Mouse (Mus musculus): ENCODE results near the gene Smg5. TPM values are rescaled to one million over a fixed set of nuclear protein-coding genes. Genes with fewer than 3 reads are reported as not detected.

Gene Smg5
- total RNA-seq, 2 experiments from 2014 or later = 72.7 to 82.2 TPM

DNA sequence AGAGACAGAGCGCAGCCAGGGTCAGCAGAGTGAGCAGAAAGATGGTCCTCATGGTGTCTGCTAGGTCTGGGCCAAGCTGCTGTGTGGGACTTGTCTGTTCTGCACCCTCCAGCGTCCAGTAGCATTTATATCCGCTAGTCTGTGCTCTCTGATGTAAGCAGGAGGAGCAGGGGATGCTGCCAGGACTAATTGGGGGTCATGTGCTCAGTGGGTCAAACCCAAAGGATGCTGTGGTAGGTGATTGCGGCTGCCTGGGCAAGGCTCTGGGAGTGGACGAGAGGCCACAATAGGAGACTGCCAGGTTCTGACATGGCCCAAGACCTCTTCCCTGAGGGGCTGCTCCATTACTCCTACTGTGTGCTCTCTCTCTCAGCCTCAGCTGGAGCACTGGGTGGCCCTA is 48.3 kb downstream of the Smg5 start, which contains the start of gene Bglap:
Bglap (minus strand) TSS at position 101 of the 400 bp plus-strand sequence.
- Histone ChIP-seq H3K4me3 (no peak within 1 kb of the TSS), H3K27ac (no peak within 1 kb of the TSS)
- TF ChIP-seq CTCF (conservative IDR thresholded peaks at IDR 0.05) = no peak
- no peak for DNase-seq (ENCODE audit: low spot score in 2 of 2)

DNA sequence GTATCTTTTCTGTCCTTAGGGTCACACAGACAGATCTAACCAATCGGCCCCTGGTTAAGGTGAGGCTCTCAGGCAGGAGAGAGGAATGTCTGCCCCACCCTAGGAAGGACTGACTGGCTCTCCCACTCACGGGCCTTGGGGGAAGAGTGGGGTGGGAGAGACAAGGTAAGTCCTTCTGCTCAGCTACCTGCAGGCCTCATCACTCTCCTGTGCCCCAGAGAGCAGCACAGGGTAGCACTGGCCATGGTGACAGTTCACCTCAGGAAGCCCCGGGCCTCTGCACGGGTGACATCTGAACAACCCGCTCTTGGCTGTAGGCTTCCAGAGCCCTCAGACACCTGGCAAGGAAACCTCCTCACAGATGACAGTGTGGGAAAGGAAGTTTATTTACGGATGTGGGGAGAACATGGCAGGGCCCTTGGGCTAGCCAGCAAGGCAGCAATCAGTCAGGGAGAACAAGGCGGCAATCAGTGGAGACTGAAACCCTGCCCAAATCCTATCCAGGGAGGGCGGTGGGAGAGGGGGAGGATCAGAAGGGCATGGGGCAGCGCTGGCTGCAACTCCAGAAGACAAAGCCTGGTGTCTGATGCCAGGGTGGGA is 57.8 kb downstream of the Smg5 start:
- no peak for TF ChIP-seq CTCF (conservative IDR thresholded peaks at IDR 0.05)
- H3K4me3 ChIP-seq = no peak overlapping the region
- H3K27ac ChIP-seq = no peak overlapping the region
- DNase-seq (ENCODE audit: low spot score in 2 of 2) = no peak

DNA sequence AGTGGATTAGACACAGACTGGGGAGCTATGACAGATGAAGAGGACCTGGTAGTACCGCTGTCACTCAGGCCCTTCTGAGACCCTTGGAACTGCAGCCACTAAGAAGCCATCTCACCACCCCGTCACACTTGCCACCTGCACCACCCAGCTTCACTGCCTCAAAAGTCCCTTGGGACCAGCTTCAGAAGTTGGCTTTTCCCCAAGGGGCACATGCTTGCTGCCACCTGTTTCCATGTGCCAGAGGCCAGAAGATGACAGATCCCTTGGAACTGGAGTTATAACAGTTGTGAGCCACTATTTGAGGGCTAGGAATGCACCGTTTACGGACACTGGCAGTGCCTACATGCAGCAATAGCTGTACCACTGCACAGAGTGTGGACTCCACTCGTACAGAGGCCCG is 59.2 kb downstream of the Smg5 start:
- Histone ChIP-seq H3K4me3 (no peak overlapping the region), H3K27ac (no peak overlapping the region)
- DNase-seq (ENCODE audit: low spot score in 2 of 2) = no peak
- no peak for TF ChIP-seq CTCF (conservative IDR thresholded peaks at IDR 0.05)

DNA sequence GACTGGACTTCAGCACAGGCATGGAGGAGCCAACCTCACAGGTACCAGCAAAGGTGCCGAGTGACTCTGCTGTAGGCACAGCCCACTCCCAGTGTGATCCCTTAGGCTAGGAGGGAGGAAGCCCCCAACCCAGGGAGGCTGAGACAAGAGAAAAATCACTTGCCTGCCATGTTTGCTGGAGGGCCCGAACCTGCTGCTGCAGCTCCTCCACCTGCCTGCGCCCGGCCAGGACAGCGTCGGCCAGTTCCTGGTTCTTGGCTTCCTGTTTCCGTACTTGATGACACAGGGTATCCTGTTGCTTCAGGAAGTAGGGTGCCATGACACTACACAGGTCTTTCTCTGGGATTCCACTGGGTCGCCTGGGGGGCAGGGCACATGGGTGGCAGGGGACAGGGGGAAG is 59.7 kb downstream of the Smg5 start:
- TF ChIP-seq CTCF (conservative IDR thresholded peaks at IDR 0.05) = no peak
- DNase-seq (ENCODE audit: low spot score in 2 of 2) = no peak
- H3K27ac ChIP-seq = no peak overlapping the region
- no peak overlapping the region for H3K4me3 ChIP-seq

DNA sequence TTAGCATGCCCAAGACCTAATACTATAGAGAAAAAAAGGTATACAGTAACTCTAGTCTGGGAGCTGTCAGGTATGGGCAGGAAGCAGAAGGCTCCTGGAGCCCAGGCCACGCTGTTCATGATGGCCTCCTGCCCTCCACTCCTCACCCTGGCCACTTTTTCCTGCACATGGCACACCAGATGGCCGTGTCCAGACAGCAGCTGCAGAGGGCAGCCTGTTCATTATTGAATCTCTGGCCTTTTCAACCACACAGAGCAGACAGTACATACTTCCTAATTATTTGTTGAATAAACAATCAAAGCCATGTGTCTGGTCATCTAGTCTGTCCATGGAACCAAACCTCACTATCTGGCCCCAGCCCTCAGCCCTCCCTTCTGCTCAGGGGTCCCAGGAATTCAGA is 62.6 kb downstream of the Smg5 start:
- DNase-seq (ENCODE audit: low spot score in 2 of 2) = no peak
- Histone ChIP-seq H3K4me3 (no peak overlapping the region), H3K27ac (no peak overlapping the region)
- TF ChIP-seq CTCF (conservative IDR thresholded peaks at IDR 0.05) = no peak

DNA sequence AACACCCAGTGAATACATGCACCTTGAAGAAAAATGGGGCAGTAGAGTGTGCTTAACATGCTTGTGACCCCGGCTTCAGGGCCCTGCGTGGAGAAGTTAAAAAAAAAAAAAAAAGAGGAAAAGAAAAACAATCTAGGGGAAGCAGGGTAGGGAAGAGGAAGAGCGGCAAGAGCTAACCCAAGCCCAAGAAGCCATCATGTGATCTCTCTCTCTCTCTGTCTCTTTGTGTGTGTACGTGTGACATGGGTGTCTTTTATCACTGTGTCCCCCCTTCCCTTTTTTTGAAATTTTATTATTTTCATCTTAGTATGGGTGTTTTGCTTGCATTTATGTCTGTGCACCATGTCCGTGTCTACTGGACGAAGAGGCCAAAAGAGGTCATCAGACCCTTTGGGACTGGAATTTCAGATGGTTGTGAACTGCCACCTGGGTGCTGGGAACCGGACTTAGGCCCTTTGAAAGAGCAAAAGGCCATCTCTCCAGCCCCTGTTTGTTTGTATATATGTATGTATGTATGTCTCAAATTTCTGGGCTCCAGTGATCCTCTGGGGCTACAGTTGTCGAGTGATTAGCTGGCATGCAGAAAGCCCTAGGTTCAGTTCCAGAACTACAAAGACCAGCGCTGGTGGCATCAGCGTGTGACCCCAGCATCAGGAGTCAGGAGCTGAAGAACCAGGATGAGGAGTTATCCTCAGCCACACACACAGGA is 67.6 kb downstream of the Smg5 start:
- no peak for DNase-seq (ENCODE audit: low spot score in 2 of 2)
- TF ChIP-seq CTCF (conservative IDR thresholded peaks at IDR 0.05) = no peak

DNA sequence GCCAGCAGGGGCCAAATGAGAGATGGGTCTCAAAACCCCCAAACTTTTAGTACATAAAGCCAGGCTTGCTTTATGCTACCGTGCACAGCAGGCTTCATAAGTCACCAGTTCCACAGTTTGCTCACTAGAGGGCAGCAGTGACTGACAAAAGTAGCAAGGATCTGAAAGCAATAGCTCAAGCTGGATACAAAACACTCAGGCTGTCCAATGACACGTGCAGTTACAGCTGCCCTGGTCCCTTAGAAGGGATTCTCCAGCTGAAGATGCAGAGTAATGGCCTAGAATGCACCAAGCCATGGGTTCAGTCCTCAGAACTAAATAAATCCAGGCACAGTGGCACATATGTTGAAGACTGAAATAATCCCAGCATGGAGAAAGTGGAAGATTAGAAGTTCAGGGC is 71.0 kb downstream of the Smg5 start:
- H3K4me3 ChIP-seq = no peak overlapping the region
- DNase-seq (ENCODE audit: low spot score in 2 of 2) = peak; percentile 61 to 71
- TF ChIP-seq CTCF (conservative IDR thresholded peaks at IDR 0.05) = peak; percentile 98

More for the DNA sequence above, 67.6 kb downstream of the Smg5 start:
- H3K4me3 ChIP-seq = no peak overlapping the region
- no peak overlapping the region for H3K27ac ChIP-seq

DNA sequence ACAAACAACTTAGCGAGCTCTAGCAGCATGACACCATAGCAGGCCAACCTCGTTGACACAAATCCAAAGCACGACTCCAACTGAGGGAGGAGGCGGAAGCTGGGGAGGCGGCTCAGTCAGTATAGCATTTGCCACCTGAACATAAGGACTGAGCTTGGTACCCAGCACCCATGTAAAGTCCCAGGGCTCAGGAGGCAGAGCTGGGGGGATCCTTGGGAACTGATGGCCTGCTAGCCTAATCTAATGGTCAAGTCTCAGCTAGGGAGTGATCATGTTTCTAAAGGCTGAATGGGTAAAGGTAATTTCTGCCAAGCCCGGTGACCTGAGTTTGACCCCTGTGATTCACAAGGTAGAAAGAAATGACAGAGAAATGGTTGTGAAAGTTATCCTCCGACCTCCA is 71.5 kb downstream of the Smg5 start:
- no peak for DNase-seq (ENCODE audit: low spot score in 2 of 2)
- no peak for TF ChIP-seq CTCF (conservative IDR thresholded peaks at IDR 0.05)
- no peak overlapping the region for H3K27ac ChIP-seq

More for the DNA sequence above, 71.0 kb downstream of the Smg5 start:
- H3K27ac ChIP-seq = no peak overlapping the region

DNA sequence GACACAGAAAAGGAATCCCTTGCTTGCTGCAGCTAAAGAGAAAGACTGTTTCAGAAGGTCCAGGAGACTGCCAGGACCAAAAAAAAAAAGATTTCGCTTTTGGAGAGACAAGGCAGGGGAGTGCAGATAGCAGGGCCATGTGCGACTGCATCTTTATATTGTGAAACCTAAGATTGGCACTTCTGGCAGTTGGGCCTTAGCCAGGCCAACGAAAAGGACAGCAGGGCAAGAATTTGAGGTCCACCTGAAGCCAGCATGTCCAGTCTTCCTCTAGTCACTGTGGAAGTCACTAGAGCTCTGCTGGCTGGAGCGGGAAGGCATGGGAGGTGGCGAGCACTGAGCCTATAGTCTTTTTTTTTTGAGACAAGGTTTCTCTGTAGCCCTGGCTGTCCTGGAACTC is 72.9 kb downstream of the Smg5 start:
- H3K27ac ChIP-seq = no peak overlapping the region
- H3K4me3 ChIP-seq = no peak overlapping the region
- no peak for TF ChIP-seq CTCF (conservative IDR thresholded peaks at IDR 0.05)
- no peak for DNase-seq (ENCODE audit: low spot score in 2 of 2)

More for the DNA sequence above, 71.5 kb downstream of the Smg5 start:
- no peak overlapping the region for H3K4me3 ChIP-seq

DNA sequence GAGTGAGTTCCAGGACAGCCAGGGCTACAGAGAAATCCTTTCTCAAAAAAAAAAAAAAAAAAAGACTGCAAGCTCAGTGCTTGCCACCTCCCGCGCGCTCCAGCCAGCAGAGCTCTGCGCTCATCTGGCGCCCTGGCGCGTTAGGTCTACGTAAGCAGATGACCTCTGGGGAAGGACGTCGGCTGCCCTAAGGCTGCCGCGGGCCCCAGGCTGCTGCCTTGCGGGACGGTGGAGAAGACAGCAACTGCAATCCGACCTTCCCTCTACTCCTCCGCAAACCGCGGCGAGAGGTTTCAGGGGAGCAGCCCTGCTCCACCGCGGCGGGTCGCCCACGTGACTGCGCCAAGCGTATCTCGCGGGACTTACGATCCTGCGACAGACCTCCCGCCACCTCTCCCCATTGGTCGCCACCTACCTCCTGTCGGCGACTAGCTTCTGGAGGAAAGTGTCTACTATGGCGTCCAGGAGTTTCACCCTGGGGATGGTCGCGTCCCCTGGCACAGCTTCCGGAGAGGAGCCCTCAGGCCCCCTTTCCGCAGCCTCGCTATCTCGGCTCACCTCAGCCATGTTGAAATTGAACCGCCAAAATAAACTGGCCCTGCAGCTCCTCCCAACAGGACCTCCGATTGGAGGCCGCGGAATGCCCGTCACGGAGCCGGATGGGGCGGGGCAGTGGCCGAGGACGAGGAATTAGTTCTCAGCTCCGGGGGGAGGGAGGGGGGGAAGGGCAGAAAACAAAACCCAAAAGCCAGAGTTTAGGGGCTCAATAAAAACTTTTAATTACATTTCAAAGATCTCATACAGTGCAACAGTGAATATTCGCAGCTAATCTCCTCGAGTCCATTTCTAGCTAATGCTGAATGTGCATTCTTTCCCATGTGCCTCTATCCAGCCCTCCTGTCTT is 73.9 kb downstream of the Smg5 start, which contains the start of gene Pmf1:
Pmf1 (minus strand) TSS at position 591 of the 904 bp plus-strand sequence.
- peak; percentile 88 to 93 for DNase-seq (ENCODE audit: low spot score in 2 of 2)
- TF ChIP-seq CTCF (conservative IDR thresholded peaks at IDR 0.05) = 0 out of 2 replicates have a peak, but pooled peaks have one; percentile 8
- Histone ChIP-seq H3K4me3 (peak within 1 kb of the TSS; percentile 70), H3K27ac (peak within 1 kb of the TSS; percentile 93)

DNA sequence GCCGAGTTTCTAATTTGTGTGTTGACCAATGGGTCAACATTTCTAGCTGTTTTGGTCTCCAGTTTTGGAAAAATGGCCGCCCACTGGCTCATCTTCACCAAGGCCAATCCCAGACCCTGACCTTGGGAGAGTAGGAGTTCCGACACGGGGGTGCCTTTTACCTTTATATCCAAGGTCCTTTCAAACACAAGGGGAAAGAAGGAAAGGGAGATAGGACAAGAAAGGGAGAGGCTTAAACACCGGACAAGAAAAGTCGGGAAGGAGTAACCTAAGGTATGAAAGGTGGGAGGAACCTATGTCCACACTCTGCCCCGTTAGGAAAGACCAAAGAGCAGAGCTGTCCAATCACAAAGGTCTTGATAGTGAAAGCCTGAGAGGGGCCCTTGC is 74.6 kb downstream of the Smg5 start:
- H3K27ac ChIP-seq = peak overlapping the region; percentile 93
- H3K4me3 ChIP-seq = peak overlapping the region; percentile 70
- no peak for DNase-seq (ENCODE audit: low spot score in 2 of 2)
- TF ChIP-seq CTCF (conservative IDR thresholded peaks at IDR 0.05) = no peak

DNA sequence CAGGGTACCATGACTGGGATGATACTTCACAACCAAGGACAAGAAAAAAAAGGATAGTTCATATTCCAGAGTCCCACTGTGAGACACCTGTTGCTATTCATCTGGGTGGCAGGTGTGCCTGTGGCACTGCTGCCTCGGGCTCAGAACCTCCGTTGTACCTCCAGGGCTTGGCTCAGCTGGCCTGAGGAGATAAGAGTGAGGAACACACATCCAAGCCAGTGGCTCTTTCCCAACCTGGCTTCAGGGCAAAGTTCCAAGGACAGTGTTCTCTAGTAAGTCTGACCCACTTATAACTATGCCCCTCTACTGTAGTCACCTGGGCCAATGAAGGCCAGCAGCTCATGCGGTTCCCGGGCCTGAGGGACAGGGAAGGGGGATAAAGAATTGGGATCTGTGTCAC is 75.6 kb downstream of the Smg5 start:
- Histone ChIP-seq H3K27ac (no peak overlapping the region), H3K4me3 (no peak overlapping the region)
- TF ChIP-seq CTCF (conservative IDR thresholded peaks at IDR 0.05) = no peak
- DNase-seq (ENCODE audit: low spot score in 2 of 2) = no peak

Other genes with a start within 250 kb of the Smg5 start
- 100 to 1,000 TPM; 206 to 210 TPM for gene Mef2d, start 193.9 kb upstream of the Smg5 start, total RNA-seq (2021)
- gene Rhbg, start 81.6 kb upstream of the Smg5 start, total RNA-seq (2021) = not detected
- gene Gm38392, start 49.0 kb upstream of the Smg5 start, total RNA-seq (2021) = under 1 TPM in 1 of 2 experiments, not detected in 1; 0.59 TPM
- gene Tsacc, start 39.3 kb upstream of the Smg5 start, total RNA-seq (2021) = 1 to 10 TPM; 3.0 to 5.2 TPM
- gene Cct3, start 39.1 kb upstream of the Smg5 start, total RNA-seq (2021) = 100 to 1,000 TPM; 171 to 193 TPM
- 10 to 100 TPM; 68.9 to 77.9 TPM for gene Glmp, start 11.2 kb upstream of the Smg5 start, total RNA-seq (2021)
- 1 to 10 TPM in 1 of 2 experiments, under 1 TPM in 1; 0.64 to 1.1 TPM for gene Tmem79, start 112 bp upstream of the Smg5 start, total RNA-seq (2021)
- 10 to 100 TPM; 14.8 to 16.5 TPM for gene Paqr6, start 28.3 kb downstream of the Smg5 start, total RNA-seq (2021)
- gene Bglap3, start 36.5 kb downstream of the Smg5 start, total RNA-seq (2021) = under 1 TPM in 1 of 2 experiments, not detected in 1; 0.36 TPM
- not detected for gene Bglap2, start 42.4 kb downstream of the Smg5 start, total RNA-seq (2021)
- gene Bglap, start 48.2 kb downstream of the Smg5 start, total RNA-seq (2021) = under 1 TPM in 1 of 2 experiments, not detected in 1; 0.96 TPM
- 1 to 10 TPM; 6.4 to 6.8 TPM for gene Pmf1, start 74.1 kb downstream of the Smg5 start, total RNA-seq (2021)
- 10 to 100 TPM; 69.5 to 71.8 TPM for gene Slc25a44, start 88.9 kb downstream of the Smg5 start, total RNA-seq (2021)
- gene Sema4a, start 124.9 kb downstream of the Smg5 start, total RNA-seq (2021) = 10 to 100 TPM; 37.0 to 42.9 TPM
- gene Lmna, start 173.7 kb downstream of the Smg5 start, total RNA-seq (2021) = 10 to 100 TPM; 34.6 to 36.1 TPM
- 1 to 10 TPM; 2.8 to 3.7 TPM for gene Mex3a, start 196.1 kb downstream of the Smg5 start, total RNA-seq (2021)
- not detected for gene Rab25, start 212.0 kb downstream of the Smg5 start, total RNA-seq (2021)
- 100 to 1,000 TPM in 1 of 2 experiments, 10 to 100 TPM in 1; 96.0 to 106 TPM for gene Lamtor2, start 216.8 kb downstream of the Smg5 start, total RNA-seq (2021)
- 100 to 1,000 TPM; 110 to 116 TPM for gene Ubqln4, start 217.5 kb downstream of the Smg5 start, total RNA-seq (2021)
- 10 to 100 TPM; 86.8 to 91.6 TPM for gene Ssr2, start 239.6 kb downstream of the Smg5 start, total RNA-seq (2021)

Measured in layer of hippocampus, adult 2 months (tissue).